Mouse (Mus musculus): Measurements from ENCODE around the gene Syt2.

DNA sequence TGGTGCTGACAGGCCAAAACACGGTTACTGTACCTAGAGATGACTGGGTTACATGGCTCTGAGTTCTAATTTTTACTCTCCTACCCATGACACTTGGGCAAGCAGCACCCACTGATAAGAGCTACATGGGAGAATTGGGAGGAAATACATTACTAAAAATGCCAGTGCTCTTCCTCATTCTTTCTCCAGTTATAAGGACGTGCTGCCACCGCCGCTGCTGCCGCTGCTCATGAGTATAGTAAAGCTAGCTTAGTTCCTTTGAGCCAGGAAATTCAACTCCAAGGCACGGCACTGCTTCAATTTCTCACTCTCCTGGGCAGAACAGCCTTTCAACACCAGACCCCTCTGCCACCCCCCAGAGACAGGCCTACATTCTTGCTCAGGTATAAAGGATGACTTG, 138.0 kb downstream of the Syt2 start:
- TF ChIP-seq CTCF (IDR thresholded peaks at IDR 0.05; ENCODE audit: extremely low read depth, insufficient read depth, low read length) (no peak), POLR2A (IDR thresholded peaks at IDR 0.05; ENCODE audit: extremely low read depth, insufficient read depth, low read length) (no peak)

All from cortical plate, adult 2 months (tissue).